Mouse (Mus musculus): ENCODE results near the gene Susd6. TPM values are rescaled to one million over a fixed set of nuclear protein-coding genes. Genes with fewer than 3 reads are reported as not detected.
A peak's percentile ranks its signal among the peaks of the same experiment; 100 is the strongest.

The Susd6 gene
- polyA plus RNA-seq, 1 experiment from 2014 or later = 22.4 TPM

DNA sequence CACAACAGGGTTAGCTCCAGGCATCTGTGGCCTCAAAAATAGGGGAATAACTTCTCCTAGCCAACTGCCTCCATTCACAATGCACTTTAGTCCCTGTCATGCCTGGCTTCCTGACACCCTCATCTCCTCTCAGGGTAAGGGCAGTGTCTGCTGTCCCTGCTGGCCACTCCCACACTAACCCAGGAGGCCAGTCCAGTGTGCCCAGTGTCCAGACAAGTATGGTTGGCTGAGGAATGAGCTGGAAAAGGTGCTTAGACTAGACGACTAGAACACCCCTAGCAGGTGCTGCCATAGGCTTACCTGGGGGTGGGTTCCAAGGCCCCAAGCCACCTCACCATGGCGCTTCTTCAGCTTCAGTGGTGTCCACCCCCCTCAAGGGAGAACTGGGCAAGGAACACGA lies 88.3 kb downstream of the Susd6 start:
- no peaks in the 10 kb centered on the region for H3K9me3 ChIP-seq (replicated peaks)
- no peaks in the 10 kb centered on the region for H3K27me3 ChIP-seq (replicated peaks)
- no peak overlapping the region for H3K4me3 ChIP-seq
- no peak overlapping the region for H3K9ac ChIP-seq
- peaks cover 47% of the 10 kb centered on the region for H3K36me3 ChIP-seq
- 77% methylated on average over 3 of the region's 3 CpGs for WGBS
- peaks cover 22% of the 10 kb centered on the region for H3K4me1 ChIP-seq (replicated peaks)
- H3K4me2 ChIP-seq = no peak overlapping the region
- no peak for ATAC-seq (ENCODE audit: insufficient number of reproducible peaks, low FRiP score)
- no peak overlapping the region for H3K27ac ChIP-seq (ENCODE audit: poor library complexity, severe bottlenecking)

DNA sequence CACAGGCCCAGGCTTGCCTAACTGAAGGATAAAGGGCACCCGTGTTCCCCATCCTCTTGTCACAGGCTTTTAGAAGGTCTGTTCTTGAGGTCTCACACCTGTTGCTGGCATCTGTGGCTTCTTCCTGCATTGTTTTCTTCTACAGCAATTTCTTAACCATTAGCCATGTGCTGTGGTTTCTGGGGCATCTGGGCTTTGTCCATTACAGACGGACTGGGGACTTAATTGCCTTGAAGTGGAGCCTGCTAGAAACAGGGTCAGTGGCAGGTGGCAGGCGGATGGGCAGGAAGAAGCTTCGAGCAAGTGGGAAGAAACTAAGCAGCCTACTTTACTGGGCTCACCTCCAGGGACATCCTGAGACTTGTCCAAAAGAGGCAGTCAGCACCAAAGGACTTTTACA lies 89.0 kb downstream of the Susd6 start:
- ATAC-seq (ENCODE audit: insufficient number of reproducible peaks, low FRiP score) = no peak
- H3K9me3 ChIP-seq (replicated peaks) = no peaks in the 10 kb centered on the region
- peaks cover 27% of the 10 kb centered on the region for H3K4me1 ChIP-seq (replicated peaks)
- no peaks in the 10 kb centered on the region for H3K27me3 ChIP-seq (replicated peaks)
- H3K27ac ChIP-seq (ENCODE audit: poor library complexity, severe bottlenecking) = no peak overlapping the region
- peaks cover 41% of the 10 kb centered on the region for H3K36me3 ChIP-seq
- no peak overlapping the region for H3K9ac ChIP-seq
- 67% methylated on average over 4 of the region's 4 CpGs for WGBS
- H3K4me2 ChIP-seq = no peak overlapping the region
- H3K4me3 ChIP-seq = no peak overlapping the region

DNA sequence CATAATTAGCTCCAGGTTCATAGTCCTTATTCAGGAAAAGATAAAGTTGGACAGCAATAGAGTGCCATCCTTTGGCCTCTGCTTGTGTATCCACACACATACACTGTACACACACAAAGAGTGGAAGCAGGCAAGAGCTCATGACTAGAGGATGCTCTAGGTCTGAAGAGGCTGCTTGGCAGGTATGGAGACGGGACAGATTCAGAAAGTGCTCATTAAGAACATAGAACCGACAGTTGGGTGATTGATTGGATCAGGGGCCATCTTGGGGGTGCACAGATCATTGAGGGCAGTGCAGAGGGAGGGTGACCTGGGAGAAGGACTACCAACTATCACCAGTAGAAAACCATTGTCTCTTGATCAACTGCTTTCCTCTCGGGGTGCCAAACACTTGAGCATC lies 90.8 kb downstream of the Susd6 start:
- Histone ChIP-seq H3K9me3 (replicated peaks) (no peaks in the 10 kb centered on the region), H3K27me3 (replicated peaks) (no peaks in the 10 kb centered on the region), H3K4me3 (no peak overlapping the region), H3K9ac (no peak overlapping the region), H3K4me1 (replicated peaks) (peaks cover 40% of the 10 kb centered on the region), H3K36me3 (peaks cover 23% of the 10 kb centered on the region), H3K27ac (ENCODE audit: poor library complexity, severe bottlenecking) (no peak overlapping the region), H3K4me2 (no peak overlapping the region)
- WGBS = 82% methylated on average over 3 of the region's 3 CpGs
- no peak for ATAC-seq (ENCODE audit: insufficient number of reproducible peaks, low FRiP score)

DNA sequence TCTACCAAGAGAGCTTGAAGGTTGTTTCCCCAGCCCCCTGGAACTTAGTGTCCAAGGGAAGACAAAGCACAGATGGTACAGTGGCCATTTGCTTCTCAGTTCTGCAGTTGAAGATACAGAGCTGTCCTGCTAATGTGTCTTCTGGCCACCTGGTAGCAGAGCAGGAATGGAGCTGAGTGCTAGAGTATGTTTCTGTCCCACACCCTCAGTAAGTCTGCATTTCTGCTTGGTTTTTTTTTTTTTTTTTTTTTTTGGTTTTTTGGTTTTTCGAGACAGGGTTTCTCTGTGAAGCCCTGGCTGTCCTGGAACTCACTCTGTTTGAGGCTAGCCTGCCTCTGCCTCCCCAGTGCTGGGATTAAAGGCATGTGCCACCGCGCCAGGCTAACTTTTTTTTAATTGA lies 93.0 kb downstream of the Susd6 start:
- peaks cover 8% of the 10 kb centered on the region for H3K36me3 ChIP-seq
- peaks cover 30% of the 10 kb centered on the region for H3K4me1 ChIP-seq (replicated peaks)
- H3K27me3 ChIP-seq (replicated peaks) = no peaks in the 10 kb centered on the region
- H3K4me2 ChIP-seq = no peak overlapping the region
- 93% methylated on average over 3 of the region's 3 CpGs for WGBS
- H3K27ac ChIP-seq (ENCODE audit: poor library complexity, severe bottlenecking) = no peak overlapping the region
- H3K9ac ChIP-seq = no peak overlapping the region
- H3K9me3 ChIP-seq (replicated peaks) = no peaks in the 10 kb centered on the region
- ATAC-seq (ENCODE audit: insufficient number of reproducible peaks, low FRiP score) = no peak
- no peak overlapping the region for H3K4me3 ChIP-seq

DNA sequence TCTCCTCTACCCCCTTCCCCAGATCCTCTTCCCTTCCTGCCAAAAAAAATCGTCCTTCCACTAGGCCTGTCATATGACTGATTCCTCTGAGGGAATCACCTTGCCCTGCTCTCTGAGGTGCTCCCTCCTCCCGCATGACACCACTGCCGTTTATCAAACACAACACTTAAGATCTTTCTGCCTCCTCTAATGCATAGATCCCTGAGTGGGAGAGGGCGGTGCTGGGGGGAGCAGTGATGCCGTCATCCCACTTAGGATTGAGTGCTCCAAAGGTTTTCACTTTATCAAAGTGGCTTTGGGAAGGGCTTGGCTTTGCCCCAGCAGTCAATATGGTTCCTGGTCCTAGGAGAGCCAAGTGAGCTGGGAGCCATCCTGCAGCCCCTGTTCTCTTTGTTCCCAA lies 93.6 kb downstream of the Susd6 start:
- Histone ChIP-seq H3K9ac (no peak overlapping the region), H3K9me3 (replicated peaks) (no peaks in the 10 kb centered on the region)
- WGBS = 35% methylated on average over 5 of the region's 5 CpGs

DNA sequence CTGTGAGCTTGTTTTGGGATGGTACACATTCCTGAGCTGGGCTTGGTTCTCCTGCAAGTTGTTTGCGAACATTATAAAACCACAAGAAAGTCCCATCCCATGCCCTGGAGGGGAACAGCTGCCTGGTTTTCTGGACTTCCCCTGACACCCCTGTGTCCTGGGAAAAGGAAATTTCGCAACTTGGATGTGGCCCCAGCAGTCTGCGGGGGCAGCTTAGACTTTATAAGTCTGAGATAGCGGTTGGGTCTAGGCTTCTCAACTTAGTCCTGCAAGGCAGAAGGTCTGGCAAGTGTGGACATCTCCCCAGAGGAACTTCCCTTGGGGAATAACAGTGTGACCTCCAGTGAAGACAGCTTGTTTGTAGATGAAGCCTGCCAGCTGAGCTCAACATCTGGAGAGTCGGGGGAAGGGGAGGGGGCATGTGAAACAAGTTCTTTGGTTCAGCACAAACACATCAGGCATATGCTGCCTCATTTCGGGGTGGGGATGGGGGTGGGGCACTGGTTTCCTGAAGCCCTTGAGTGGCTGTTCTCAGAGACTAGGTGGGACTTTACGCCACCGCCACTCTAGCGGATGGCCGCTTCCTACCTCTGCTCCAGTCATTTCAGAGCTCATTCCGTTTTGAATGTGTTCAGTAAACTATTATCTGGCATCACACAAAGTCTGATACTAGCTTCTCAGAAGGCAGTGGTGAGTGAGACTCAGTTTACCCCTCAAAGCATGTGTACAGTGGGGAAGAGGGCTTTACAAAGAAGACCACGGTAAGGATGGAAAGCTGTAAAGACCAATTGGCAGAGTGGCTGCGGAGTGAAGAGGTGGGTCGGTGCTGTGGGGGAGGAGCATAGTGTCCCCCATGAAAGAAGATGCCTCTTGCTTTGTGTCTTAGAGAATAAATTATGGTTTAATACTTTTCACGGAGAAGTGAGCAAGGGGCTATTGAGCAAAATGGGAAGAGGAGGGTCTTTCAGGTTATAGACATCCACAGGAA lies 95.3 kb downstream of the Susd6 start:
- H3K27me3 ChIP-seq (replicated peaks) = no peaks in the 10 kb centered on the region
- peak overlapping the region; percentile 18; the same call in 1 of the 2 replicates for H3K9ac ChIP-seq
- H3K4me1 ChIP-seq (replicated peaks) = peaks cover 20% of the 10 kb centered on the region
- ATAC-seq (ENCODE audit: insufficient number of reproducible peaks, low FRiP score) = peak; percentile 63; the same call in 1 of the 2 replicates
- WGBS = 35% methylated on average over 15 of the region's 15 CpGs
- H3K4me3 ChIP-seq = peak overlapping the region; percentile 25
- H3K9me3 ChIP-seq (replicated peaks) = 0 out of 2 replicates have a peak, but pooled peaks cover 4% of the 10 kb centered on the region
- H3K4me2 ChIP-seq = peak overlapping the region; percentile 58
- H3K36me3 ChIP-seq = no peaks in the 10 kb centered on the region
- no peak overlapping the region for H3K27ac ChIP-seq (ENCODE audit: poor library complexity, severe bottlenecking)

More for the DNA sequence above, 93.6 kb downstream of the Susd6 start:
- Histone ChIP-seq H3K27ac (ENCODE audit: poor library complexity, severe bottlenecking) (no peak overlapping the region), H3K4me3 (no peak overlapping the region), H3K4me1 (replicated peaks) (peaks cover 25% of the 10 kb centered on the region), H3K4me2 (no peak overlapping the region), H3K27me3 (replicated peaks) (no peaks in the 10 kb centered on the region), H3K36me3 (peaks cover 8% of the 10 kb centered on the region)
- ATAC-seq (ENCODE audit: insufficient number of reproducible peaks, low FRiP score) = no peak

DNA sequence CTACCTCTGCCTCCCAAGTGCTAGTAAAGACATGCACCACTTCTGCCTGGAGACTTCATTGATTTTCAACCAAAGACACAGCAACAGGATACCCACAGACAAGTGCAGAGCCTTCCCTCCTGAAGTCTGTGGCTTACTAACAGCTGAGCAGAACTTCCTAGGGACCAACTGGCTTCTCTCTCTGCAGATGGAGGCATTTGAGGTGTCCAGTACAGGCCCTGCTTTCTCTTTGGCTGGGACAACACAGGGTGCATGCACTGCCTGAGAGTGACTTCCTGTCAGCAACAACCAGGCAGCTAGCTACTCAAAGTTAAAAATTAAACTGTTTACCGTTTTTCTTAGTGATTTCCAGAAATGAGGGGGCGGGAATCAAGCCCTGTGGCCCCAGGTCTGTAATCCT lies 96.7 kb downstream of the Susd6 start:
- 72% methylated on average over 2 of the region's 2 CpGs for WGBS
- ATAC-seq (ENCODE audit: insufficient number of reproducible peaks, low FRiP score) = no peak

DNA sequence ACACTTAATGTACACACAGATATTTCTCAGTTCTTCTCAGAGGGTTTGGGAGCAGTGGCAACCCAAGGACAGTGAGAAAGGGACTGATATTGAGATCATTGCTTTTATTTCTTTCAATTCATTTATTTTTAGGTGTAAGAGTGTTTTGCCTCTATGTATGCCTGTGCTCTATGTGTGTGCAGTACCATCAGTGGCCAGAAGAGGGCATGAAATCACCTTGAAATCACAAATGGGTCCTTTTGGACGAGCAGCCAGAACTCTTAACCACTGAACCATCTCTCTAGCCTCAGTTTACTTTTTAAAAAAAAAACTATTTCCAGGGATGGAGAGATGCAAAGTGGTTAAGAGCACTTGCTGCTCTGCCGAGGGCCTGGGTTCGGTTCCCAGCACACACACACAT lies 99.0 kb downstream of the Susd6 start:
- whole genome bisulfite sequencing = 91% methylated on average over 3 of the region's 3 CpGs
- Histone ChIP-seq H3K4me1 (replicated peaks) (peaks cover 13% of the 10 kb centered on the region), H3K9ac (no peak overlapping the region), H3K4me2 (no peak overlapping the region), H3K27ac (ENCODE audit: poor library complexity, severe bottlenecking) (no peak overlapping the region), H3K4me3 (no peak overlapping the region), H3K27me3 (replicated peaks) (no peaks in the 10 kb centered on the region), H3K36me3 (no peaks in the 10 kb centered on the region), H3K9me3 (replicated peaks) (0 out of 2 replicates have a peak, but pooled peaks cover 4% of the 10 kb centered on the region)
- no peak for ATAC-seq (ENCODE audit: insufficient number of reproducible peaks, low FRiP score)

More for the DNA sequence above, 96.7 kb downstream of the Susd6 start:
- no peaks in the 10 kb centered on the region for H3K36me3 ChIP-seq
- no peak overlapping the region for H3K4me3 ChIP-seq
- H3K27ac ChIP-seq (ENCODE audit: poor library complexity, severe bottlenecking) = no peak overlapping the region
- 0 out of 2 replicates have a peak, but pooled peaks cover 4% of the 10 kb centered on the region for H3K9me3 ChIP-seq (replicated peaks)
- no peaks in the 10 kb centered on the region for H3K27me3 ChIP-seq (replicated peaks)
- peaks cover 20% of the 10 kb centered on the region for H3K4me1 ChIP-seq (replicated peaks)
- H3K4me2 ChIP-seq = no peak overlapping the region
- no peak overlapping the region for H3K9ac ChIP-seq

DNA sequence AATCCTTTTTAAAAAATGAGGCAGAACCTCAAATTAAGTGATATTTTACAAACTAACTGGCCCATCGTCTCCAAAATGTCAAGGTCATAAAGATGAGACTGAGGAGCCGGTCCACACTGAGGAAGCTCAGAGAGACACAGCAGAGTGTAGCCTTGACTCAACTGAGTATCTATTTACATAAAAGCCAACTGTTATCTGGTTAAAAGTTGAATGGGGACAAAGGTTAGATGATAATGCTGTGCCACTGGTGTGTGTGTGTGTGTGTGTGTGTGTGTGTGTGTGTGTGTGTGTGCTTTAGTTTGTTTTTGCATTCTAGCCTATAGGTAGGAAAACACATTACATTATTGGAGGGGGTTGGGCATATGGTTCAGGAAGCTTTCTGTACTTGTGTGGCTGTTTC lies 100.8 kb downstream of the Susd6 start:
- Histone ChIP-seq H3K9me3 (replicated peaks) (0 out of 2 replicates have a peak, but pooled peaks cover 4% of the 10 kb centered on the region), H3K4me2 (no peak overlapping the region), H3K36me3 (no peaks in the 10 kb centered on the region), H3K27ac (ENCODE audit: poor library complexity, severe bottlenecking) (no peak overlapping the region), H3K27me3 (replicated peaks) (0 out of 2 replicates have a peak, but pooled peaks cover 5% of the 10 kb centered on the region), H3K4me3 (no peak overlapping the region), H3K9ac (no peak overlapping the region), H3K4me1 (replicated peaks) (no peaks in the 10 kb centered on the region; the same call in 1 of the 2 replicates)
- 93% methylated on average over 2 of the region's 2 CpGs for WGBS
- no peak for ATAC-seq (ENCODE audit: insufficient number of reproducible peaks, low FRiP score)

DNA sequence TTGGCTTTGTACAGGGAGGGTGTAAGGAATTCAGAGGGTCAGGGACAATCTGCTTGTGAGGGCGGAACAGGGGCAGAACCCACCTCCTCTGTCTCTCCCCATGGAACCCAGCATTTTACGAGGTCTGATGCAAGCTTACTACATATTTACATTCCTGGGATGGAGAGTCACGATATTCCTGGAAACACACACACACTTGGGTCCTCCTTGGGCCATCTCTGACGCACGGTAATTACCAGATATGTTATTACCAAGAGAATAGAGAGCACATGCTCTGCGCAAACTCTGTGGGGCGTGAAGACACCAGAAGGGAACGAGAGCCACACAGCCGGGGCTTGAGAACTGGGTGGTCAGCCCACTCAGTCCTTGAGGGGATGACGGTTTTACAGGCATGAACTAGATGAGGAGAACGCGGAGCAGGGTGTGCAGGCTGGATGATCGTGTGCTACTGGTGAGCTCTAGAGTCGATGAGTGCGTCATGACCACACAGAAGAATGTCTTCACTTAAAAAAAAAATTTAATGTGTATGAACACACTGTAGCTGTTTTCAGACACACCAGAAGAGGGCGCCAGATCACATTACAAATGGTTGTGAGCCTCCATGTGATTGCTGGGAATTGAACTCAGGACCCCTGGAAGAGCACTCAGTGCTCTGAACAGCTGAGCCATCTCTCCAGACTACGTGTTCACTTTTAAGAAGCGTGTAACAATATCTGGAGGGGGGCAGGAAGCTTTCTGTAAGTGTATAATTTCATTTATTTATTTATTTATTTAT lies 103.6 kb downstream of the Susd6 start:
- H3K4me3 ChIP-seq = no peak overlapping the region
- WGBS = 88% methylated on average over 18 of the region's 18 CpGs
- no peak for ATAC-seq (ENCODE audit: insufficient number of reproducible peaks, low FRiP score)
- peaks cover 8% of the 10 kb centered on the region; the same call in 1 of the 2 replicates for H3K9me3 ChIP-seq (replicated peaks)
- H3K4me1 ChIP-seq (replicated peaks) = no peaks in the 10 kb centered on the region; the same call in 1 of the 2 replicates
- H3K4me2 ChIP-seq = no peak overlapping the region
- 0 out of 2 replicates have a peak, but pooled peaks cover 6% of the 10 kb centered on the region for H3K27me3 ChIP-seq (replicated peaks)
- H3K36me3 ChIP-seq = no peaks in the 10 kb centered on the region
- H3K9ac ChIP-seq = no peak overlapping the region
- H3K27ac ChIP-seq (ENCODE audit: poor library complexity, severe bottlenecking) = no peak overlapping the region
